Mouse (Mus musculus) liver, embryonic 14.5 days (tissue): ENCODE data around the gene Pcdh9. TPM values are rescaled to one million over a fixed set of nuclear protein-coding genes. Genes with fewer than 3 reads are reported as not detected.

Source experiments
- ATAC-seq: fragments of 200-750 bp; cut with Nextera tagmentation; 2 replicates; pipeline ENCODE4 v1.8.0; 2017; ENCODE audit warnings: moderate number of reproducible peaks, mild to moderate bottlenecking, moderate library complexity; ENCODE audit not compliant: insufficient read depth
- DNase-seq, 3 experiments: peaks; one replicate each; pipeline ENCODE4 v3.0.0-alpha.2; 2012 to 2013; ENCODE audit warnings: low read depth in 3 of 3, low spot score in 3 of 3
- H3K27ac ChIP-seq: fragments of 300-500 bp; sonication (generic); 2 replicates; pipeline ENCODE4 v1.5.1; 2014; ENCODE audit warnings: moderate library complexity, mild to moderate bottlenecking, control low read depth, inconsistent platforms
- H3K27me3 ChIP-seq: fragments of 300-500 bp; sonication (generic); 2 replicates; pipeline ENCODE4 v1.6.1; 2014; ENCODE audit warnings: mild to moderate bottlenecking, low read length, moderate library complexity; ENCODE audit not compliant: control insufficient read depth, insufficient read depth
- H3K36me3 ChIP-seq: fragments of 300-500 bp; sonication (generic); replicated peaks from 2 replicates; pipeline ENCODE4 v1.6.1; 2014; ENCODE audit warnings: low read depth; ENCODE audit not compliant: control insufficient read depth, insufficient read depth
- H3K4me1 ChIP-seq, 2 experiments: fragments of 200-500 bp in 1 of 2; fragments of 300-500 bp in 1 of 2; sonication (generic) in 1 of 2; replicated peaks; 2 replicates each; pipeline ENCODE4 v1.6.1; 2012 to 2014; ENCODE audit warnings: antibody characterized with exemption in 1 of 2, inconsistent platforms in 1 of 2, low read length in 1 of 2; ENCODE audit not compliant: control insufficient read depth in 2 of 2, insufficient read depth in 2 of 2
- H3K4me2 ChIP-seq: fragments of 300-500 bp; sonication (generic); 2 replicates; pipeline ENCODE4 v1.6.1; 2014; ENCODE audit warnings: low read depth, mild to moderate bottlenecking, control low read depth, moderate library complexity
- H3K4me3 ChIP-seq, 2 experiments: fragments of 200-500 bp in 1 of 2; fragments of 300-500 bp in 1 of 2; sonication (generic) in 1 of 2; 2 replicates each; pipeline ENCODE4 v1.5.1; 2012 to 2014; ENCODE audit warnings: low read depth in 2 of 2, low read length in 2 of 2, mild to moderate bottlenecking in 2 of 2, control low read depth in 1 of 2, inconsistent platforms in 1 of 2, moderate library complexity in 1 of 2; ENCODE audit not compliant: insufficient read depth in 1 of 2
- H3K9ac ChIP-seq: fragments of 300-500 bp; sonication (generic); replicated peaks from 2 replicates; pipeline ENCODE4 v1.6.1; 2014; ENCODE audit warnings: mild to moderate bottlenecking, control low read depth, moderate library complexity
- H3K9me3 ChIP-seq: fragments of 300-500 bp; sonication (generic); 2 replicates; pipeline ENCODE4 v1.6.1; 2016; ENCODE audit warnings: low read length, mixed read lengths; ENCODE audit not compliant: control insufficient read depth
- CTCF ChIP-seq: IDR thresholded peaks from 2 replicates; pipeline ENCODE4 v1.5.1; 2016; ENCODE audit warnings: antibody characterized with exemption, low read depth, control low read depth
- EP300 ChIP-seq: IDR thresholded peaks from 2 replicates; pipeline ENCODE4 v1.6.1; 2016; ENCODE audit warnings: antibody characterized with exemption, low read depth
- WGBS: fragments of 180-500 bp; shearing (Covaris S2); extraction: QIAGEN DNeasy Blood & Tissue Kit; methylation state at CpG from one replicate; pipeline ENCODE4 v1.1.7; 2014; ENCODE audit not compliant: insufficient replicate concordance; 5-methylcytosine and 5-hydroxymethylcytosine counted together
- polyA plus RNA-seq, 2 experiments: library from polyadenylated mRNA; depleted of rRNA in 1 of 2; stranded (reverse) in 1 of 2; unstranded in 1 of 2; fragments of >200 nt; fragmentation: Nextera tagmentation in 1 of 2; extraction: Ambion mirVana in 1 of 2; gene quantifications; 2 replicates each; pipeline versions ENCODE4 v1.2.1 to v1.2.3; 2012 to 2014

Gene Pcdh9
- polyA plus RNA-seq, 2 experiments, result 0.06 to 0.23 TPM

GRCm38 (mm10) chr14:93199791-93200190, 690.7 kb downstream of the Pcdh9 start:
- ATAC-seq, result no peak
- Histone ChIP-seq H3K4me1 (no peaks in the 10 kb centered on the region), H3K4me2 (no peak overlapping the region), H3K4me3 (no peak overlapping the region), H3K9ac (no peak overlapping the region), H3K36me3 (no peaks in the 10 kb centered on the region), H3K27me3 (no peaks in the 10 kb centered on the region), H3K27ac (no peak overlapping the region), H3K9me3 (no peaks in the 10 kb centered on the region)
- 49% methylated on average over 2 of the region's 2 CpGs for WGBS
- DNase-seq, result no peak
- TF ChIP-seq CTCF, result no peak
- TF ChIP-seq EP300, result no peak

- H3K27ac ChIP-seq, result no peak overlapping the region
- TF ChIP-seq EP300 (no peak), CTCF (no peak)
- H3K36me3 ChIP-seq, result no peaks in the 10 kb centered on the region
- DNase-seq (no peak), ATAC-seq (no peak)
- H3K27me3 ChIP-seq, result no peaks in the 10 kb centered on the region
- H3K9ac ChIP-seq, result no peak overlapping the region
- H3K4me2 ChIP-seq, result no peak overlapping the region
- no peaks in the 10 kb centered on the region for H3K9me3 ChIP-seq
- WGBS, result 64% methylated on average over 9 of the region's 9 CpGs
- H3K4me3 ChIP-seq, result no peak overlapping the region
- H3K4me1 ChIP-seq, result no peaks in the 10 kb centered on the region
These were observed 707.6 kb downstream of the Pcdh9 start for GRCm38 (mm10) chr14:93182606-93183491.

GRCm38 (mm10) chr14:93169201-93169600, 721.3 kb downstream of the Pcdh9 start:
- no peak for ATAC-seq
- H3K4me1 ChIP-seq, result no peaks in the 10 kb centered on the region
- H3K9me3 ChIP-seq, result no peaks in the 10 kb centered on the region
- TF ChIP-seq CTCF (no peak), EP300 (no peak)
- no peak overlapping the region for H3K4me2 ChIP-seq
- H3K27ac ChIP-seq, result no peak overlapping the region
- DNase-seq, result no peak
- H3K9ac ChIP-seq, result no peak overlapping the region
- H3K4me3 ChIP-seq, result no peak overlapping the region
- no peaks in the 10 kb centered on the region for H3K27me3 ChIP-seq
- no peaks in the 10 kb centered on the region for H3K36me3 ChIP-seq

GRCm38 (mm10) chr14:93168367-93168766, 722.1 kb downstream of the Pcdh9 start:
- Histone ChIP-seq H3K9me3 (no peaks in the 10 kb centered on the region), H3K4me3 (no peak overlapping the region), H3K27me3 (no peaks in the 10 kb centered on the region), H3K4me1 (no peaks in the 10 kb centered on the region), H3K27ac (no peak overlapping the region), H3K9ac (no peak overlapping the region), H3K36me3 (no peaks in the 10 kb centered on the region), H3K4me2 (no peak overlapping the region)
- ATAC-seq, result no peak
- no peak for DNase-seq
- WGBS, result 69% methylated on average over 2 of the region's 2 CpGs
- TF ChIP-seq CTCF, result no peak
- TF ChIP-seq EP300, result no peak

- Histone ChIP-seq H3K9me3 (no peaks in the 10 kb centered on the region), H3K27me3 (no peaks in the 10 kb centered on the region), H3K4me2 (no peak overlapping the region), H3K4me3 (no peak overlapping the region), H3K9ac (no peak overlapping the region), H3K4me1 (no peaks in the 10 kb centered on the region), H3K36me3 (no peaks in the 10 kb centered on the region), H3K27ac (no peak overlapping the region)
- ATAC-seq, result no peak
- WGBS, result 66% methylated on average over 6 of the region's 6 CpGs
- TF ChIP-seq CTCF, result no peak
- no peak for TF ChIP-seq EP300
- DNase-seq, result no peak
These were observed 747.1 kb downstream of the Pcdh9 start for GRCm38 (mm10) chr14:93143414-93143813.
